Mouse (Mus musculus) E14TG2a.4 (cell line): ENCODE data around the gene Otop3.

Experiments used
- CTCF ChIP-seq: conservative IDR thresholded peaks from 2 replicates; pipeline ENCODE4 v1.5.1; 2014; ENCODE audit warnings: low read length
- NANOG ChIP-seq: IDR thresholded peaks from 2 replicates; pipeline ENCODE4 v1.6.1; 2014; ENCODE audit warnings: borderline replicate concordance, low read length, mixed read lengths
- POU5F1 ChIP-seq: IDR thresholded peaks from 2 replicates; pipeline ENCODE4 v1.6.1; 2014; ENCODE audit warnings: low read length, borderline replicate concordance

GRCm38 (mm10) chr11:115317204-115317603, 17.3 kb upstream of the Otop3 start:
- 0 out of 2 replicates have a peak, but pooled peaks have one; percentile 2 for TF ChIP-seq CTCF
- TF ChIP-seq NANOG = no peak
- TF ChIP-seq POU5F1 = no peak
